Mouse (Mus musculus): ENCODE data around the gene Sox2. TPM values are rescaled to one million over a fixed set of nuclear protein-coding genes. Genes with fewer than 3 reads are reported as not detected.

The Sox2 gene
- polyA plus RNA-seq, 1 experiment from 2014 or later, result 8.2 TPM

MicroRNAs within 50 kb of the gene (microRNA counts, 519-probe panel; counts per million panel counts)
- microRNA mmu-miR-1897-3p, result not detected

Small RNA genes within 50 kb of the gene (microRNA-seq; reads per million reads assigned to microRNA genes)
- gene Mir1897, result not detected
